Mouse (Mus musculus) c-Kit-negative CD71-positive TER-119-positive erythroid progenitor cells, embryonic 14.5 days (primary cell): ENCODE results near the gene Gpat3.

Experiments used
- DNase-seq: peaks from one replicate; pipeline ENCODE4 v3.0.0-alpha.2; 2013; ENCODE audit warnings: low read depth, low spot score

Gene Gpat3

DNA sequence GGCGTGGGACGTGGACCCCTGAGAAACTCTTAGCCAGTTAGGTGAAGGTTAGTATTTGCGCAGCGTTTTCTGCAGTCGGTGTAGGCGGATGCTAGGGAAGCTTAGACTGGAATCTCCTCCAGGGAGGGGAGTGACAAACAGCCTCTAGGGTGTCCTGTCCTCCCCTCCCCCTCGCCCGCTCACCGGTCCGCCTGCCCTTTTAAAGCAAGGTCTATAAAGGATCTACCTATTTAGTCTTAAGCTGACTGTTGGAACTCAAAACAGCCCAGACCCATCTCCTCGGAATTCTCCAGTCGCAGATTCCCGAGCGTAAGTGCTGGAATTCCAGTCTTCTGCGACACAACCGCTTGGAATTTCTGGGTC is at the start of gene Gpat3:
Gene Gpat3, plus strand, starts transcription at position 229 of the 363 bp plus-strand sequence.
- DNase-seq: no peak

- DNase-seq: peak; percentile 93
These were observed 47.2 kb upstream of the Gpat3 start, which contains the start of the genes Helq and Mrps18c for GRCm38 (mm10) chr5:100798165-100798860. Gene Helq, minus strand, starts transcription at chr5:100798598. Gene Mrps18c, plus strand, starts transcription at chr5:100798627.

GRCm38 (mm10) chr5:100818341-100818740 is 27.2 kb upstream of the Gpat3 start:
- DNase-seq: no peak

DNA sequence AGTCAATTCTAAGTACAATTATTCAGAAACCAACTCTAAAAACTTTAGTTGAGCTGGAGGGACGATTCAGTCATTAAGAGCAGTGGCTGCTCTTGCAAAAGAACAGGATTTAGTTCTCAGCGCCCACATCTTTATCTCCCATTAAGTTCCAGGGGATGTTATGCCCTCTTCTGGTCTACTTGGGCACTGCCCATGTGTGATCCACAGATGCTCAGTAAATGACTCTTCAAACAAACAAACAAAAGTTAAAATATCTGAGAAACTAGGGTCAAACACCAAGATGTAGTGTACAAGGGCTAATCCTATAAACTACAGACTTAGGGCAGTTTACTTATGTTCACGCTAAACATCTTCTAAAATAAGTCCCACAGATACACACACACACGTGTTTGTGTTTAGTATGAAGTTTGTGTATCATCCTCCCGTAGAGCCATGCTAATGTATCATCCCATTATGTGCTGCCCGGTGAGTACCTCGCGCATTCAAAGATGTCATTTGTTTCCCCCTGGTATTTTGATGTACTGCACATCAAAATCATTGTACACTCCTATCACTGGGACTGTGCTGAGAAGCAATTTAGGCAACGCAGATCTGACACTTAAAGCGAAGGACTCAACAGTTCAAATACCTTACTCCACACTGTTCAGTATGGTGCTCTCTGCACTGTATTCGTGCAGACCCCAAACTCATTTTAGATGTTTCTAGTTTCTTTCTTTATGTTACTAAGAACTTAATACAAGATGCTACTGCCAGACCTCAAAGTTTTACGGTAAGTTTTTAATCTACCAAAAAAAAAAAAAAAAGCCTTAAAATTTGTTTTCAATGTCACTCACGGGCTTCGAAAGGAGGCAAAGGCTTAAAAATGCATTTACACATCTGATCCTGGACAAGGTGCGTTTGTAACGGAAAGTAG is 25.7 kb upstream of the Gpat3 start:
- DNase-seq: peak; percentile 28

DNA sequence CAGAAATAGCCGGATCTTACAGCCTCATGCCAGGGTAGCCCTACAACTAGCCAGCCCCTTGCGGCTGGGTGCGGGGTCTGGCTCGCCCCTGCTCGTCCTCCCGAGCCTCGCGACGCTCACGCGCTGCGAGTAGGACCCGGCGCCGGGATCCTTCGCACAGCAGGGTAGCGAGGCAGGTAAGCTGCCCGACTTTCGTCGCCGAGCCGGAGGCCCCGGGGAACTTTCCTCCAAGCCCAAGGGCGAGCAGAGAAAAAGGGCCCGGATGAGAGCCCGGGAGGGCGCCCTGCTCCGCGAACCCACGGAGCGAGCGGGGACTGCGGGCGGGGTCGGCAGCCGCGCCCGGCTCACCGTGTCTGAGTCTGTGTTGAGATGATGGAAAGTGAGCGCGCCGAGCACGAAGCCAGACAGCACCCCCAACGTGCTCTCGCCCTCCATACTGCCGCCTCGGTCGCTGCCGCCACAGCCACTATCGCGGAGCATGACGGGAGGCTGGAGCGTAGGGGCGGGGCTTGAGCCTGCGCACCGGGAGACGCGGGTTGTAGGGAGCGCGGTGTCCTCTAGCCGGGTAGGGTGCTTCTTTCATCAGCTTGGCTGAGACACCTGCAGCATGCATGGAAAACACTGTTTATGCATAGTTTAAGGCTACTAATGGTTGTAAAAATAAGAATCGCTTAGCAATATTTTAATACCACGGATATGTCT is 24.9 kb upstream of the Gpat3 start, which contains the start of gene Abraxas1:
Gene Abraxas1, minus strand, starts transcription at position 483 of the 702 bp plus-strand sequence.
- peak; percentile 73 for DNase-seq

GRCm38 (mm10) chr5:100821375-100821774 is 24.1 kb upstream of the Gpat3 start:
- DNase-seq: no peak

- no peak for DNase-seq
These were observed 22.7 kb upstream of the Gpat3 start for GRCm38 (mm10) chr5:100822826-100823225.

DNA sequence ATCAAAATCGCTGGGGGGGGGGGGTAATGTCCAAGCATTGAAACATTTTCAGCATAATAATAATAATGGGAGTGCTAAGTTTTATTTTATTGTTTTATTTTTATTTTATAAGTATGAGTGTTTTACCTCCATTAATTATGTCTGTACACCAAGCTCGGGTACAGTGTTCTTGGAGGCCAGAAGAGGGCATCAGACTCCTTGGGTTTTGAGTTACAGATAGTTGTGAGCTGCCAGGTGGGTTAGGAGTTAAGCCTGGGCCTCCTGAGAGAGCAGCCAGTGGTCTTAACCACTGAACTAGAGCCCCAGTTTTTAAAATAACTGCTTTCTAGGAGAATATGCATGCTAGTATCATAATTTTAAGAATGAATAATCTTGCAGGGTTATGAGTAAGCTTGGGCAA is 19.5 kb upstream of the Gpat3 start:
- DNase-seq: no peak

DNA sequence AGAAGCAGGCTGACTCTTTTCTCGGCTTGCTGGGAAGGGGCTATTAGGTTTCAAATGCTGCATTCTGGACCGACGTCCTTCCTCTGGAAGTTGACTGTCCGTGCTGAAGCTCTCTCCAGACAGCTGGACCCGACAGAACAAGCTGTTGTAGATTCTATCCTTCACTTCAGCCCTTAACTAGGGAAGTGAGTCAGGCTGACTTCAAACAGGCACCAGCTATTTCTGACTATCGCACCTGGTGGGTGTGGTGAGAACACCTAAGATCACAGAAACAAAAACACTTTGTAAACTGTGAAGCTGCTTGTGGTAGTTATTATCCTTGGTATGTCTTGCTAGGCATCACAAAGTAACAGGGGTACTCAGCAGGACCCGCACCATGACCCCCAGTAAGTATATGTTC is 19.0 kb upstream of the Gpat3 start:
- no peak for DNase-seq

DNA sequence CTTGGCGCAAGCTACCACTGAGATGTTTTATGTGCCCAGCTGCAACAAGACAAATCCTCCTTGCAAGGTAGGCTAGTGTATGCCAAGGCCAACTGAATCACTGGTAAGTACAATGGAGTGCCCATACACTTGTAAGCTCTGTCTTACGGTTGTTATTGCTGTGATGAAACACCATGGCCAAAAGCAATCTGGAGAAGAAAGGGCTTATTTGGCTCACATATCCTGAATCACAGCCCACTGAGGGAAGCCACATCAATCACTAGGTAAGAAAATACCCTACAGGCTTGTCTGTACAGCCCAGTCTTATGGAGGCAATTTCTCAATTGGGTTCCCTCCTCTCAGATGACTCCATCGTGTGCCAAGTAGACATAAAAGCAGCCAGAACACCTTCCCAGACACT is 16.8 kb upstream of the Gpat3 start:
- no peak for DNase-seq

GRCm38 (mm10) chr5:100832680-100833079 is 12.8 kb upstream of the Gpat3 start:
- no peak for DNase-seq

GRCm38 (mm10) chr5:100833841-100834240 is 11.7 kb upstream of the Gpat3 start:
- no peak for DNase-seq

GRCm38 (mm10) chr5:100835862-100836538 is 9.5 kb upstream of the Gpat3 start:
- DNase-seq: no peak

GRCm38 (mm10) chr5:100837907-100838306 is 7.6 kb upstream of the Gpat3 start:
- no peak for DNase-seq

- no peak for DNase-seq
These were observed 1.0 kb upstream of the Gpat3 start for GRCm38 (mm10) chr5:100844485-100844884.

- no peak for DNase-seq
These were observed 510 bp downstream of the Gpat3 start for GRCm38 (mm10) chr5:100845848-100846598.

DNA sequence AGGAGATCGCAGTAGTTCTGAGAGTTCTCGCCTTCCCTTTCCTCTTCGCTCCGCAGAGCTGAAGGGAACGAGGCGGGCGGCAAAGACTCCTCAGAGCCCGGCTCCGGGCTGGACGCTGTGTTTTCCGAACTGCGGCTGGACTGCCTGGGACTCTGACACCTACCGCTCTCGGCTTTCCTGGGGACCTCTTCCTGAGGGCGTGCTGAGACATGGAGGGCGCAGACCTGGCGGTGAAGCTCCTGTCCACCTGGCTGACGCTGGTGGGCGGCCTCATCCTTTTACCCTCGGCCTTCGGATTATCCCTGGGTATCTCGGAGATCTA is 1.0 kb downstream of the Gpat3 start:
- DNase-seq: no peak

- DNase-seq: no peak
These were observed 1.6 kb downstream of the Gpat3 start for GRCm38 (mm10) chr5:100847143-100847542.

DNA sequence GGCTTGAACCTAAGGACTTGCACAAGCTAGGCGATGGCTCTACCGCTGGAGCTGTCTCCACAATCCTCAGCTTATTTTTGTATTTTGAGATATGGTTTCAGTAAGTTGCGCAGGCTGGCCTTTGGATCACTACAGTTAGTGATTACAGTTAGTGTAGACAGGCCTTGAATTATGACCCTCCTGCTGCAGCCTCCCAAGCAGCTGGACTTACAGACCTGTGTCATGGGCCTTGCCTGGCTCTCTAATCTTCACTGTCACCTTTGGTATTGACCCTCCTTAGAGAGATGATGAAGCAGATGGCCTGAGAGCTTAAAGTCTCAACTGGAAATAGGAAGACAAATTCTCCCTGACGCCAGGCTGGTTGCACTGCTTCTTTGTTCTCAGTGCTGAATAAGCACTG is 8.4 kb downstream of the Gpat3 start:
- DNase-seq: no peak

DNA sequence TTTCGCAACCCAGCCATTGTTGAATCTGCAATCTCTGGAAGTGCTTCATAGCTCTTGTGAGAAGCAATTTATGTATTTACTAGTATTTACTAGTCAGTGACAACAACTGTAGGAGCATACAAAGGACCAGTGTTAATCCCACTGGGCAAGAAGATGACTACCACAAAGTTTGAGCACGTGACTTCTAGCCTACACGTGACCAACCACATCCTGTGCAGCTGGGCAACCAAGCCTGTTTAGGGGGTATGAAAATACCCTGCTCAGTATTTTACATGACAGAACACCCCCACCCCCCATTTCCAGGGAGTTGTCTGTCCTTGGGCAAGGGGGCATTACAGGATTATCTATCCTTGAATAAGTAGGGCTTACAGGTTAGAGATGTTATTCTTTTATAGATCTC is 11.0 kb downstream of the Gpat3 start:
- no peak for DNase-seq
